Mouse (Mus musculus) embryo, embryonic 11 days (tissue): ENCODE data around the gene Hat1.
A peak's percentile ranks its signal among the peaks of the same experiment; 100 is the strongest.

Experiments
- DNase-seq: peaks from one replicate; pipeline ENCODE4 v3.0.0-alpha.2; 2015

The Hat1 gene

GRCm38 (mm10) chr2:71466861-71467450 is 78.2 kb downstream of the Hat1 start:
- no peak for DNase-seq

GRCm38 (mm10) chr2:71471094-71471493 is 82.3 kb downstream of the Hat1 start:
- DNase-seq: no peak

DNA sequence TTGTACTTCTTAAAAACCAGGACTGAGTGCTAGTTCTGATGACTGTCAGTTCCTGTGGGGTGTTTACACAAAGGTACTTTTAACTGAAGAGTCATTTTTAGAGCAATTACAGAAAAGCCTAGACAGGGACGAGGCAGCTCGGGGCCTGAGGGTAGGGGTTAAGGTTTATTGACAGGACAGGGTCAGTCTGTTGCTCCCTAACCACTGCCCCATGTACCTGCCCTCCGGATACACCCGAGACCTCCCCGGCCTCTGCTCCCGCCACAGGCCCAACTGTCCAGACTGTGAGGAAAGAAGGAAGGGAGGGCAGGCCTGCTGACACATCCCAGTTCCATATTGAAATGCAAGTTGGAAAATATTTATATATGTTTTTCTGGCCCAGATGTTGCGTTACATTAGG is 85.1 kb downstream of the Hat1 start:
- DNase-seq: no peak

- DNase-seq: peak; percentile 60
These were observed 85.6 kb downstream of the Hat1 start for GRCm38 (mm10) chr2:71474345-71474744.

DNA sequence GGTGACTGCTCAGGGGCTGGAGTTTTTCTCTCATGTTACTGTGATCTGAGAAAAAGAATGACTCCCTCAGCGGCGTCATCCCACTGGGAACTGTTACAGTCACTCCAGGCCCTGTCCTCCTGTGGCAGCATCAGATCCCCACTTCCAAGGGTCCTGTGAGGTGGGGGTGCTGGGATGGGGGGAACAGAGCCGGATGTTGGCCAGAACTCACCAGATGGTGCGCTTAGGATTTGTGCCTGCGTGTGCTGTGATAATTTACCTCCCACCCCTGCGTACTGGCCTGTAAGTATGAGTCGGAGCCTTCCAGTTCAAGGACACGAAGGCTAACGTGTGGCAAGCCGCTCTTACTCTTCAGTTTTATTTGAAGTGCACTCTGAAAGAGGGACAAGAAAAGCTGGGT is 86.6 kb downstream of the Hat1 start:
- no peak for DNase-seq

DNA sequence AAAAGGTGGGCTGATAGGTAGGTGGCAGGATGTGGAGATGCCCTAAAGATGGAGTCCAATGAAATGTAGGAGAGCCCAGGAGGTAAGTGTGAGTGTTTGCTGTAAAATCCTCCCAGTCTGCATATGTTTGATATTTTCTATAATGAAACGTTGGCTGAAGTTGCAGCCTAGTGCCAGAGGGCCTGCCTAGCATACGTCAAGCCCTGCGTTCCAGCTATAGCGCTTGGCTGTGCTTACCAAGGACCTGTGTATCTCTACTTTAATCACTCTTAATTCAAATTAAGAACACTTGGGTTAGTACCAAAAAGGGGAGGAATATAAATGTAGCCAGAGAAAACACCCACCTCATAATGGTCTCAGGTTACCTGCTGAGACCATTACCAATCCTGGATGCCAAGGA is 87.0 kb downstream of the Hat1 start:
- DNase-seq: no peak

DNA sequence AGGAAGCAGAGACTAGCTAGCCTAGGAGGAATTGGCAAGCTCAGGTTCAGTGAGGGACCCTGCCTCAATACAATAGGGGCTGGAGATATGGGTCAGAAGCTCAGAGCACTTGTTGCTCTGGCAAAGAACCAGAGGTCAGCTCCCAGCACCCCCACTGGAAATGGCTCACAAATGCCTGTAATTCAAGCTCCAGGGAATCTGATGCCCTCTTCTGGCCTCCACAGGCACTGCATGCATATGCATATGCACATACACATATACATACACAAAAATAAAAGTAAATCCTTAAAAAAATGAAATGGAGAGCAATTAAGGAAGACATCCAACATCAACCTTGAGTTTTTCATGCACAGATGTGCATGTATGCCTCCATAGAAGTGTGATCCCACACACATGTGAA is 89.0 kb downstream of the Hat1 start:
- no peak for DNase-seq

- peak; percentile 68 for DNase-seq
These were observed 91.2 kb downstream of the Hat1 start for GRCm38 (mm10) chr2:71479917-71480316.

GRCm38 (mm10) chr2:71481825-71482224 is 93.1 kb downstream of the Hat1 start:
- no peak for DNase-seq

- no peak for DNase-seq
These were observed 94.4 kb downstream of the Hat1 start for GRCm38 (mm10) chr2:71483046-71483716.

- DNase-seq: no peak
These were observed 94.9 kb downstream of the Hat1 start for GRCm38 (mm10) chr2:71483717-71484066.
